Mouse (Mus musculus) cerebellum, adult 11-12 months (tissue): ENCODE results near the gene Atxn3.
"Not testable (repeated sequence)": the region's sequence is repeated elsewhere in the genome, so short reads cannot be mapped to it uniquely, and the experiment has no call there.

Experiments used
- DNase-seq: peaks from one replicate; pipeline ENCODE4 v3.0.0; 2022

Atxn3 gene

GRCm38 (mm10) chr12:101957942-101958544 lies at the start of gene Atxn3:
Gene Atxn3, minus strand, starts transcription at chr12:101958246.
- peak; percentile 96 for DNase-seq

GRCm38 (mm10) chr12:102000785-102001184 lies 42.7 kb upstream of the Atxn3 start:
- no peak for DNase-seq

- DNase-seq, result no peak
Observed at GRCm38 (mm10) chr12:101998929-101999328, 40.9 kb upstream of the Atxn3 start.

GRCm38 (mm10) chr12:101994576-101995467 lies 36.8 kb upstream of the Atxn3 start:
- no peak for DNase-seq

- DNase-seq, result no peak
Observed at GRCm38 (mm10) chr12:101987659-101988058, 29.6 kb upstream of the Atxn3 start.

GRCm38 (mm10) chr12:101985110-101985509 lies 27.1 kb upstream of the Atxn3 start:
- DNase-seq, result no peak

GRCm38 (mm10) chr12:101982977-101983376 lies 24.9 kb upstream of the Atxn3 start:
- DNase-seq, result no peak

- no peak for DNase-seq
Observed at GRCm38 (mm10) chr12:101981559-101981958, 23.5 kb upstream of the Atxn3 start.

GRCm38 (mm10) chr12:101980266-101980665 lies 22.2 kb upstream of the Atxn3 start:
- DNase-seq, result no peak

- DNase-seq, result no peak
Observed at GRCm38 (mm10) chr12:101979213-101979750, 21.2 kb upstream of the Atxn3 start.

- no peak for DNase-seq
Observed at GRCm38 (mm10) chr12:101978588-101978987, 20.5 kb upstream of the Atxn3 start.

GRCm38 (mm10) chr12:101978162-101978561 lies 20.1 kb upstream of the Atxn3 start:
- no peak for DNase-seq

- no peak for DNase-seq
Observed at GRCm38 (mm10) chr12:101977404-101977915, 19.4 kb upstream of the Atxn3 start.

- DNase-seq, result no peak
Observed at GRCm38 (mm10) chr12:101976651-101977403, 18.8 kb upstream of the Atxn3 start.

- peak; percentile 81 for DNase-seq
Observed at GRCm38 (mm10) chr12:101975601-101976571, 17.8 kb upstream of the Atxn3 start, which contains the start of gene Cpsf2. Gene Cpsf2, plus strand, starts transcription at chr12:101975988.

- no peak for DNase-seq
Observed at GRCm38 (mm10) chr12:101975167-101975600, 17.1 kb upstream of the Atxn3 start.

- DNase-seq, result no peak
Observed at GRCm38 (mm10) chr12:101974571-101974970, 16.5 kb upstream of the Atxn3 start.

- DNase-seq, result no peak
Observed at GRCm38 (mm10) chr12:101972230-101972629, 14.2 kb upstream of the Atxn3 start.

- no peak for DNase-seq
Observed at GRCm38 (mm10) chr12:101971311-101971710, 13.3 kb upstream of the Atxn3 start.

GRCm38 (mm10) chr12:101958960-101959780 lies 1.1 kb upstream of the Atxn3 start:
- not testable (repeated sequence) for DNase-seq

- no peak for DNase-seq
Observed at GRCm38 (mm10) chr12:101958556-101958955, 510 bp upstream of the Atxn3 start.
